Mouse (Mus musculus): ENCODE measurements around the gene Snrpb2.

GRCm38 (mm10) chr2:143117453-143117852, 54.6 kb downstream of the Snrpb2 start:
- TF ChIP-seq CTCF (IDR thresholded peaks at IDR 0.05; ENCODE audit: insufficient read depth, low read depth, low read length), result no peak
- no peak for TF ChIP-seq POLR2A (IDR thresholded peaks at IDR 0.05; ENCODE audit: insufficient read depth, low read depth, low read length)
